Mouse (Mus musculus) regulatory T cell (primary cell): ENCODE measurements around the gene Ccnd2.

Experiments used
- in situ Hi-C: fragments of 300-600 bp; cut with MboI, MseI; formaldehyde crosslinking; loops from one replicate; pipeline ENCODE4 v1.15.1; 2025; ENCODE audit warnings: high pct_unique_total_duplicates

Ccnd2 gene

DNA sequence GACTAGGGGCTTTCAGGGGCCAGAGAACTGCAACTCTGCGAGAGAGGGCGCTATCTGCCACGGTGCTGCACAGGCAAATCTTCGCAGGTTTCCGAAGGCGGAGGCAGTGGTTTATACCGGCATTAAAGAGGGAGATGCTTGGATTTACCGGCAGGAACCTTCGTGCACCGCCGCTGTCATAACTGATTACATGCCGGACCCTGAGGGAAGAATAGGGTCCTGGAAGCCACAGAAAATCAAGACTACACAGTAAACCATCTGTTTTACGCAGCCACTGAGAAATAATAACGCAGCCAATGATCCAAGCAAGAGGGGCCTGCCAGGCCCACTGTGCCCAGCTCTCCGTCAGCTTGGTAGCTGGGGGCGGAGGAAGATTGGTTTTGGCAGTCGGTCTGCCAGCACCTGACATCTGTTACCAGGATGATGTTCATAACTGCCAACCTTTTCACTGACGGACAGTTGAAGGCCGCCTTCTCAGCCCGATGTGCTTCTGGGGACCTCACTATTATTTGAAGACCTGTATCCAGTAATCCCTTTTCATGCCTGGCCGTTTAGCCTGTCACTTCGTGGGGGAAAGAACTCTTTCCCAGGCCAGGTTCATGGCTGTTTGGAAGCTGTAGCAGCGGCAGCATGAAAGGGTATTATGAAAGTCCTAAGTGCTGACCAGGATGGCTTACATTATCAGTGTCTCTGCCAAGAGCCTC is 37.1 kb downstream of the Ccnd2 start:
- in situ Hi-C loops = no loop called here

GRCm38 (mm10) chr6:127109402-127109930 is 42.5 kb downstream of the Ccnd2 start, which contains the start of gene Tigar:
Gene Tigar, minus strand, starts transcription at chr6:127109557.
- in situ Hi-C loops = loop anchor here (10.0 kb wide), 1 partner anchor 165 kb away; no protein-coding TSS in a partner anchor

DNA sequence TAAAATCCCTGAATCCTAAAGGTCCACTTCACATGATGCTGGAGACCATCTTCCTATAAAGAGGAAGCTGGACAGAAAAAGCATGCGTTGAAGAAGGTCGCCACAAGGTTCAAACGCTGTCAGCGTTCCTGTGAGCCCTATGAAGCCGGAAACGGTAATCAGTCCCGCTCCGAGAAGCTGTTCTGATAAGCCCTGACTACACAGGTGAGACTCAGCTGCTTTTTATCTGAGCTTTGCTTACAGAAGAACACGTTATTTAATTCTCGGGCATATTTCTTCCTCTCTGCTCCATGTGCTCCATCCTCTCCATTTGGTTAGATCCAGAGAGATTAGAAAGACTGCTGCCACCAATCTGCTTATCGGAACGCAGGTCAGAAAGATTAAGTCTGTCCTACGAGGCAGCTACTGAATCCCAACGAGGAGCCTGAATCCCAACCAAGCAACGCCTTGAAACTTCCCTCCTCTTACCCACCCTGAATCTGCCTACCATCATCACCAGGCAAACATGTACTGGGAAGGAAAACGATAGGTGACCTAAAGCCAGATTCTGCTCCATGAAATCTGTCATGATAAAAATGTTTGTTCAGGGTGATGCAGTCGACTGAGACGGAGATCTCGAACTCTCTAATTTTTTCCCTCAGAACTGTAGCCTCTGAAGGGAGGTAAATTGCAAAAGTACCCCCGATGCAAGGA is 43.5 kb downstream of the Ccnd2 start:
- in situ Hi-C loops = loop anchor here (10.0 kb wide), 1 partner anchor 164 kb away; no protein-coding TSS in a partner anchor

- in situ Hi-C loops = loop anchor here (10.0 kb wide), 1 partner anchor 163 kb away; no protein-coding TSS in a partner anchor
These were observed 44.6 kb downstream of the Ccnd2 start for GRCm38 (mm10) chr6:127107413-127107812.

- in situ Hi-C loops = loop anchor here (10.0 kb wide), 1 partner anchor 162 kb away; no protein-coding TSS in a partner anchor
These were observed 45.3 kb downstream of the Ccnd2 start for GRCm38 (mm10) chr6:127106726-127107125.

DNA sequence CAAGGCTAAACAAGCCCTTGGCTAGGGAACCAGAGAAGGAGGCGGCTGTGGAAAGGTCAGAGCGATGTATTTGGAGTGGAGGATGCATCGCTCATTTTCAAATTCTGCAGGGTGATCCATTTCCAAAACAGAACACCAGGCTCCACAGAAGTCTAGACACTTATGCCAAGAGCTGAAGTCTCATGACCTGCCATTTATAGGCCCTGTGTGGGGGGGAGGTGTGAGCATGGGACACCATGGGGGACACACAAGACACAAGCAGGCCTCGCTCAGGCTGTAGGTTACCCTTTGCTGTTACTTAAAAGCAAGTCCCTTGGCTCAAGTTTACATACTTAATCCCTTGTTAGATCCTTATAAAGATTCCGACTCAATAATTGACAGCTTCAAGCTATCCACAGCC is 45.8 kb downstream of the Ccnd2 start:
- in situ Hi-C loops = loop anchor here (10.0 kb wide), 1 partner anchor 161 kb away; no protein-coding TSS in a partner anchor

- in situ Hi-C loops = loop anchor here (10.0 kb wide), 1 partner anchor 160 kb away; no protein-coding TSS in a partner anchor
These were observed 46.9 kb downstream of the Ccnd2 start for GRCm38 (mm10) chr6:127105107-127105506.

DNA sequence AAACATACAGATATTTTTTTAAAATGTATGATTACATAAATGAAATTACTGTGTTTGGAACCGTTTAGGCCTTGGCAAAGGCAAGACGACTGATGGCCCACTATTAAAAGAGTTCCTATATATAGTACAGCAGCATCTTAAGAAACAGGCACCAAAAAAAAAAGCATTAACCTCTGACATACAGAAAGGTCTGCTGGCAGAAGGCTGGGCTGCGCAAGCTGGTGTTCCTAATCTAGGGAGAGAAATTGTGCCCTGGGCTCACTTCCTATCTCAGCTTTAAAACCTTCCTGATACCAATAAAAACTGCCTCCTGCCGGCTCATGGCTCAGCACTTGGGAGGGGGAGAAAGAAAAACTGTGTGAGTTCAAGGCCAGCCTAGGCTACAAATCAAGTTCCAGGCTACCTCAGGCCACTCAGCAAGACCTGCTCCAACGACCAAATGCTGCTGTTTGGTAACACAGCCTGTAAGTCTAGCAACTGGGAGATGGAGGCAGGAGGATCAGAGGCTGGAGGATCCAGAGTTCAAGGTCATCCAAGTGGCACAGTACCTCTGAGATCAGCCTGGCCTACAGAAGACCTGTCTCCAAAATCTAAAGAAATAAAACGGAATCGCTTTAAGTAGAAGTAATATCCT is 47.5 kb downstream of the Ccnd2 start:
- in situ Hi-C loops = loop anchor here (10.0 kb wide), 1 partner anchor 160 kb away; no protein-coding TSS in a partner anchor

DNA sequence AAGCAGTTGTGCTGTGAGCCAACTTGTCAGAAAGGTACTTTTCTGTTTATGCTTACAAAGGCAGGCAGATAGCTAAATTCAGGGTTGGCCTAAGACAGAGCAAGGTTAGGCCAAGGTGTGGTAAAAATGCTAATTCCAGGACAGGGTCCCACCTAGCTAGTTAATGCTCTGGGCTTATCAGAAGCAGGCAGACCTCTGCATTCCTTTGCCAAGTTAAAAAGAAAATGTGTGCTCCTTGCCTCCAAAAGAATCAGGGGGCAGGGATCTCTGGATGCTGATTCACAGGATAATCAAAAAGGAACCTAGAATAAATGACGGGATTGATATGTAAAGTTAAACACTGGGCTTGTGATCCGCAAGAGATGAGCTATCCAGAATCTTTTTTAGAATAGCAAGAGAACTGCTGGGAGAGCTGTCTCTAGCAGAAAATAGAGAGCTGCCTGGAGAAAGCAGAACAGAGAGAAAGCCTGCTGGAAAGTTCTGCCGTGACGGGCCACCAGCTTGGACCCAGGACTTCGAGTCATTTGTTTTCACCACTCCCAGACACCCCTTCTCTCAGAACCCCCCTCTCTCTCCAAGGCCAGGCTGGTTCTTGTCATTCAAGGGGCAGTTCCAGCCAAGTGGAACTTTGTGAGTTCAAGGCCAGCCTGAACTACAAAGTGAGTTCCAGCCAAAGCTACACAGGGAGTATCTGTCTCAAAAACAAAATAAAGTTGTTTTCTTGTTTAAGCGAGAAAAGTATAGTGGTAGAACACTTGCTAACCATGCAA is 48.3 kb downstream of the Ccnd2 start:
- in situ Hi-C loops = loop anchor here (10.0 kb wide), 1 partner anchor 159 kb away; no protein-coding TSS in a partner anchor

DNA sequence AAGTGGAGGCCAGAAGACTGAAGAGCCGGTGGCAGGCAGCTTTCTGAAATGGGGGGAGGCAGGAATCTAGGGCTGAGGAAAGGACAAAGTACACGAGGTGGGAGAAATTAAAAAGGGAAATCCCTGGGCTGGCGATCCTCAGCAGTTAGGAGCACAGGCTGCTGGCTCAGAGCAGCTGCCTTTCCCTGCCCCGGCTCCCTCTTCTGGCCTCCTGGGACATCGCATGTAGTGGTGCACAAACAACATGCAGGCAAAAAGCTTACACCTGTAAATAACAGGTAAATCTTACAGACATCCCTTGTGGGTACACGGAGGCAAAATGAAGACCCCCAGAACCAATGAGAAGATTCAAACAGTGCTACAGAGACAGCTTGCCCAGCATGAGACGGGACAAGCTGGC is 57.4 kb downstream of the Ccnd2 start:
- in situ Hi-C loops = no loop called here

DNA sequence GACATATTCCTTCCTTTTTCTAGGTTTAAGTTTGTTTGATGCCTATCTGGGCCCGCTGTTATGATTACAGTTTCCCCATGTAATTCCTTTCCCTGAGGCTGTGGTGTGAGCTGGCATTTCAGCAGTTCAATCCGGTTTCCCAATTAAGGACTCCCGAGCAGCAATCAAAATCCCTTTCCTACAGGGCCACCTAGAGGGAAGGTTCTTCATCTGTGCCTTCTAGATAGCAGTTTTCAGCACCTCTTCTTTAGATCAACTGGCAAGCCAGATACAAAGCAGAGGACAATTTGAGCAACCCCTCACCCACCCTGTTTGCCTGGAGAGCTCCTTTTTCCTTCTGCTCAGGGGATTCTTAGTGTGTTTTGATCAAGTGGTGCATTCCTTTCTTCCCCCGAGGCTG is 65.3 kb downstream of the Ccnd2 start:
- in situ Hi-C loops = no loop called here

DNA sequence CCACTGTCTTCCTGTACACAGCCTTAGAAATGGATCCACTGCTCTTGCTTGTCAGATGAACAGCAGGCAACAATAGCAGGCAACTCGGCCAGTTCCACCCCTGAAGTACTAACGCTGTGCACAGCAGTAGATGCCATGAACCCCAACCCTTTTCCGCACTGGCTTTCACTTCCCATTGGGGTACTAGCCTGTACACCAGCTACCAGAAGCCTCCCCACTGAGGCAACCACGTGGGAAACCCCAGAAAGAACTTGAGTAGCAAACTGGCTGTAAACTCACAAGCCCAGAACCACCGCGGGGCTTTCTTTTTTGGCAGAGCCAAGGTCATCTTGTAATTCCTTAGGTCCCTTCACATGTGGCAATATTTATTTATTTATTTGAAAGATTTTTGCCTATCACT is 70.2 kb downstream of the Ccnd2 start:
- in situ Hi-C loops = no loop called here

GRCm38 (mm10) chr6:127079867-127080731 is 71.9 kb downstream of the Ccnd2 start:
- in situ Hi-C loops = no loop called here
